Mouse (Mus musculus): ENCODE results near the gene Tnc. TPM values are rescaled to one million over a fixed set of nuclear protein-coding genes. Genes with fewer than 3 reads are reported as not detected.

Gene Tnc
- polyA plus RNA-seq, 1 experiment from 2014 or later: 16.3 TPM

DNA sequence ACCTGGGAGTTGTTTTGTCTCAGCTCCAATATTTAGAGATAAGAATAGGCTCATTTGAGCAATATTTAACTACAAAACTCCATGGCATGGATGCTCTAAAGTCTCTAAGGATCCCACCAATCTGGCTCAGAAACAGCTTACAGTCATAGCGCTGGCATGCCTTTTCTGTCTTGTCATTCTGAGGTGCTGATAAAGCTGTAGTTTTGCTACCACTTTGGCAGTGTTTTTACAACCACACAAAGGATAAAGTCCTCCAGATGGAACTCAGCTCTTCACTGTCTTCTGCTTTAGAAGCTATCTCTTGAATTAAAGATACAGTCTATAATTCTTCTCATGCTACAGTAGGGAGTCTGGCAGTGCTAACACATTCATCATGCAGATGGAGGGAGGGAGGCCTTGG is 56.6 kb downstream of the Tnc start:
- no peaks in the 10 kb centered on the region for H3K9me3 ChIP-seq (replicated peaks)
- H3K4me1 ChIP-seq (replicated peaks): peaks cover 12% of the 10 kb centered on the region
- no peaks in the 10 kb centered on the region for H3K36me3 ChIP-seq
- WGBS: 64% methylated on average over 1 of the region's 1 CpGs
- H3K9ac ChIP-seq: no peak overlapping the region
- no peak for ATAC-seq (replicated peaks; ENCODE audit: insufficient number of reproducible peaks, insufficient read depth, low FRiP score, low read depth)
- H3K4me2 ChIP-seq: no peak overlapping the region
- no peaks in the 10 kb centered on the region for H3K27me3 ChIP-seq
- H3K4me3 ChIP-seq: no peak overlapping the region
- no peak overlapping the region for H3K27ac ChIP-seq

DNA sequence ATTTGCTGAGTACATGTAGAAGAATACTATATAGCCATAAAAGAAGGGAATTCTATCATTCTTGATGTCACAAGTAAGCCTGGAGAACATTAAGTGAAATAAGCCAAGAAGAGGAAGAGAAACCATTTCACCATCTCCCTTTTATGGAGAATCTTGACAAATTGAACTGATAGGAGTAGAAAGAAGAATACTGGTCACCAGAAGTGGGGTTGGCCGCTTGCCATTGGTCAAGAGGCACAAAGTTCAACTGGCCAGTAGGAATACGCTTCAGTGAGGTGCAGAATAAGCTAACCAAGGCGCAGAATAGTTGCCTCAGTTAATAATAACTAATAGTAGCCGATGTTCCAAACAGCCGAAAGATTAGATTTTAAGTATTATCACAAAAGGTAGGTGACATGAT is 58.7 kb downstream of the Tnc start:
- no peak overlapping the region for H3K4me2 ChIP-seq
- H3K4me1 ChIP-seq (replicated peaks): no peaks in the 10 kb centered on the region; the same call in 1 of the 2 replicates
- no peak overlapping the region for H3K9ac ChIP-seq
- 90% methylated on average over 5 of the region's 5 CpGs for WGBS
- no peaks in the 10 kb centered on the region for H3K9me3 ChIP-seq (replicated peaks)
- no peak overlapping the region for H3K27ac ChIP-seq
- ATAC-seq (replicated peaks; ENCODE audit: insufficient number of reproducible peaks, insufficient read depth, low FRiP score, low read depth): no peak
- H3K27me3 ChIP-seq: no peaks in the 10 kb centered on the region
- H3K36me3 ChIP-seq: no peaks in the 10 kb centered on the region
- no peak overlapping the region for H3K4me3 ChIP-seq

DNA sequence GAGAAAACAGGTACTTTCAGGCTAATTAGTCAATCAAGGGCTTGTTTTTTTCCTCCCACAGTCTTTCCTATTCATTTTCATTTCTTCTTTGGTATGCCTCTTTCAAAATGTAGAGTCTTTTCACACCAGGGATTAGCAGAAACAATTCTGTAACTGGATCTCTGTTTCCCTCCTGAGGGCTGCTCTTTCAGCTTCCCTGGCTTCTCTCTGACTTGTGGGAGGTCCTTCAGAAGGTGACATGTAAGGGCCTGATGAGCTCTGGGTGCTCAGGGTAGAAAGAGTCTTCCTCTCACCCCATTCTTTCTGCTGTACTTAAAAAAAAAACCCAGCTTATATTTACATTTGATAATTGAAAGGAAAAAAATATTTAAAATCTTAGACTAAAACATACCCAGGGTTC is 60.2 kb downstream of the Tnc start:
- no peak overlapping the region for H3K4me2 ChIP-seq
- H3K9me3 ChIP-seq (replicated peaks): no peaks in the 10 kb centered on the region
- no peaks in the 10 kb centered on the region for H3K27me3 ChIP-seq
- no peak overlapping the region for H3K4me3 ChIP-seq
- H3K9ac ChIP-seq: no peak overlapping the region
- no peaks in the 10 kb centered on the region; the same call in none of the 2 replicates for H3K4me1 ChIP-seq (replicated peaks)
- no peak overlapping the region for H3K27ac ChIP-seq
- H3K36me3 ChIP-seq: no peaks in the 10 kb centered on the region; the same call in 1 of the 2 replicates
- no peak for ATAC-seq (replicated peaks; ENCODE audit: insufficient number of reproducible peaks, insufficient read depth, low FRiP score, low read depth)

DNA sequence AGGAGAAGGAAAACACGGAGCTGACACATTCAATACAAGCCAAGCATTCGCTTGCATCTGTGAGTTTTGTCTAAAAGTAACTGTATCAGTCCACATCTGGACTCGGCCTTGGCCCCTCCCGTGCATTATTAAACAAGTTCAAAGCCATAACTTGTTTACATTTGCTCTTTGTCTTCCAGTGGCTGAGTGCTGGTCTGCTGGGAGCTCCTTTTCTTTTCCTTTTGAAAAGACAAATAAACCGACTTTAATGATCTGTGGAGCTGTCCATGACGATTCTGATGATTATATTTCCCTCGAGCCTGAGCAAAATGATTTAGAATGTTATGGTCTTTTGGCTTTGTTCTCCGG is 63.7 kb downstream of the Tnc start:
- no peaks in the 10 kb centered on the region; the same call in none of the 2 replicates for H3K4me1 ChIP-seq (replicated peaks)
- H3K27me3 ChIP-seq: no peaks in the 10 kb centered on the region
- no peak overlapping the region for H3K4me3 ChIP-seq
- H3K9me3 ChIP-seq (replicated peaks): no peaks in the 10 kb centered on the region
- no peak overlapping the region for H3K4me2 ChIP-seq
- no peak overlapping the region for H3K9ac ChIP-seq
- no peaks in the 10 kb centered on the region; the same call in 1 of the 2 replicates for H3K36me3 ChIP-seq
- 59% methylated on average over 8 of the region's 8 CpGs for WGBS
- ATAC-seq (replicated peaks; ENCODE audit: insufficient number of reproducible peaks, insufficient read depth, low FRiP score, low read depth): no peak
- H3K27ac ChIP-seq: no peak overlapping the region

DNA sequence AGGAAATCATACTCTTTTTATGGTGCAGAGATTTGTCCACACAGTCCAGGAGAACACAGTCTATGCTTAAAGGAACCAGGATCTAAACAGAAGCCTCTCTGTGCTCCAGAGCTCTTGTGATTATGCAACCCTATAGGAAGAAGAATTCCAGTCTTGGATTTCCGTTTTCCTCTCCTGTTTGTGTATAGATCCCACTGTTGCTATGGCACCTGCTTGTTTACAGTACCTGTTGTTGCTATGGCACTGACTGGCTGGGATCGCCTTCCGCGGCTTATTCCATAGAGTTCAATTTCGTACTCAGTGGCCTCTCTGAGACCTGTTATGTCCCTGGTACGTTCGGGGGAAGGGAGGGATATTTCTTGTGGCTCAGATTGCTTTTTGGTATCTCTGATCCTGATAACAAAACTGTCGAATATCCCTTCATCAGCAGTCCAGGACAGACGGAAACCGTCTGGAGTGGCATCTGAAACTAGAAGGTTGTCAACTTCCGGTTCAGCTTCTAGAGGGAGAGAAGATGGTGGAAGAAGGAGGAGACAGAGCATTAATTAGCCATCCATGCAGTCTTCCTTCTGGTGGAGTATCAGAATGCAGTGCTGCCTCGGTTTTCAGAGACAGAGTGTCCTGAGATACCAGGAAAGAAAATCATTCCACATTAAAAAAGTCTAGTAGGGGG is 64.3 kb downstream of the Tnc start:
- ATAC-seq (replicated peaks; ENCODE audit: insufficient number of reproducible peaks, insufficient read depth, low FRiP score, low read depth): no peak
- Histone ChIP-seq H3K4me1 (replicated peaks) (no peaks in the 10 kb centered on the region; the same call in none of the 2 replicates), H3K9me3 (replicated peaks) (no peaks in the 10 kb centered on the region), H3K9ac (no peak overlapping the region), H3K4me2 (no peak overlapping the region), H3K27me3 (no peaks in the 10 kb centered on the region), H3K4me3 (no peak overlapping the region), H3K27ac (no peak overlapping the region), H3K36me3 (no peaks in the 10 kb centered on the region; the same call in 1 of the 2 replicates)
- WGBS: 61% methylated on average over 12 of the region's 12 CpGs

DNA sequence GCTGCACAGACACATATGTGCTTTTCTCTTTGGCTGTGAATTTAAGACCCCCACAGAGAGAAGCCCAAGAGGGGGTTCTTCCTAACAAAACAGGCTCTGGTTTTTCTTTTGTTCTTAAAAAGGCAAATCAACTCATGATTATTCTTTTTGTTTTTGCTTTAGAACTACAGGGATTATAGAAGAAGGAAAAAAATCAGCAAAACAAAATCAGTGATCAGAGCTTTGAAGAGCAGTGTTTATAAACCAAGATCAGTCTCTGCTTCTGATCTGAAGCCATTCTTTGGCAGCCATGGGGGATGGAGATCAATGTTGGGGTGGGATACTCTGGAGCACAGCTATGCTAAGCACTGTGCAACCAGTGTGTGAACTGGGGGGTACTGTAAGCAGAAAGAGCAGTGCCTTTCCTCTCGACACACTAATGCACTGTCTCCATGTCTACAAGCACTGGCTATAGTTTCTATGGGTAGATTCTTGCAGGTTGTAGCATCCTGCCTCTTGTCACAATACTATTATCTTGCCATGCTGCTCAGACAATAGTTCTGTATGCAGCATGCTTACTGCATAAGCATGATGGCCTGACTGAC is 66.5 kb downstream of the Tnc start:
- ATAC-seq (replicated peaks; ENCODE audit: insufficient number of reproducible peaks, insufficient read depth, low FRiP score, low read depth): no peak
- Histone ChIP-seq H3K36me3 (no peaks in the 10 kb centered on the region; the same call in 1 of the 2 replicates), H3K4me2 (no peak overlapping the region), H3K4me1 (replicated peaks) (no peaks in the 10 kb centered on the region; the same call in 1 of the 2 replicates), H3K27me3 (no peaks in the 10 kb centered on the region), H3K9me3 (replicated peaks) (no peaks in the 10 kb centered on the region), H3K9ac (no peak overlapping the region), H3K4me3 (no peak overlapping the region), H3K27ac (no peak overlapping the region)
- WGBS: 89% methylated on average over 1 of the region's 1 CpGs

DNA sequence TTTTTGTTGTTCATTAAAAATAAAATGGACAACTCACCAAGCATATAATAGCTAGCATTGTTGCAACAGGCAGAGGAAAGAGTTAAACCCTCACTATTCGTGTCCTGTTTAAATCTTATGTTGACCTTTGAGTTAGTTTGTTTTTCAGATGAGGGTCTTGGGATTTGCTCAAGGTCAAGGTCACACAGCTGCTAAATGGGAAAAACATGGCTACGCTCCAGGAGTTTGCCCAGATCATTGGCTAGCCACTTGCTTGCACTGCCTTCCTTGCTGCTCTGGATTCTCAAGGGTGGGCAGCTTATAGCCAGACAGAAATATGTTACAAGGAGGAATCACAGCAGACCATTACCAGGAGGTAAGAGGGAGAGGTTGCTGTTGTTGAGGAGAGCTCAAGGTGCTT is 67.2 kb downstream of the Tnc start:
- no peaks in the 10 kb centered on the region; the same call in 1 of the 2 replicates for H3K36me3 ChIP-seq
- no peak overlapping the region for H3K27ac ChIP-seq
- 51% methylated on average over 2 of the region's 2 CpGs for WGBS
- ATAC-seq (replicated peaks; ENCODE audit: insufficient number of reproducible peaks, insufficient read depth, low FRiP score, low read depth): no peak
- no peak overlapping the region for H3K4me3 ChIP-seq
- H3K9ac ChIP-seq: no peak overlapping the region
- no peaks in the 10 kb centered on the region; the same call in 1 of the 2 replicates for H3K4me1 ChIP-seq (replicated peaks)
- H3K9me3 ChIP-seq (replicated peaks): no peaks in the 10 kb centered on the region
- H3K27me3 ChIP-seq: no peaks in the 10 kb centered on the region
- H3K4me2 ChIP-seq: no peak overlapping the region

DNA sequence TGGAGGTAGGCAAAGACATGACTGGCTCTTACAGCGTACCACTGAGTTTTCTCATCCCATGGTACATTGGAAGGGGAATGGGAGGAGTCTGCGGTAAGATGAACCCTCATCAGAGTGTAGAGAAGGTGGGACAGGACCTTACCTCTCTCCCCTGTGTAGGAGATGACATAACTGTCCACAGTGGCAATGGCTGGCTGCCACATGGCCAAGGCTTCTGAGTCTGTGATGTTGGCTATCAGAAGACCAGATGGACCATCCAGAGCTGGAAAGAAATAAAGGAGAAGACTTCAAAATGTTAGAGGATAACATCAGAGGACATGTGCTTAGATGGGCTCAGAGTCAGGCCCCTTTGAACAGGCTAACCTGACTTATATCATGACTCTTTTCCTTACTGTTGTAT is 74.3 kb downstream of the Tnc start:
- H3K4me3 ChIP-seq: no peak overlapping the region
- no peaks in the 10 kb centered on the region for H3K36me3 ChIP-seq
- H3K27me3 ChIP-seq: no peaks in the 10 kb centered on the region
- no peak overlapping the region for H3K9ac ChIP-seq
- no peak overlapping the region for H3K27ac ChIP-seq
- H3K4me2 ChIP-seq: no peak overlapping the region
- ATAC-seq (replicated peaks; ENCODE audit: insufficient number of reproducible peaks, insufficient read depth, low FRiP score, low read depth): no peak
- H3K4me1 ChIP-seq (replicated peaks): no peaks in the 10 kb centered on the region
- 81% methylated on average over 2 of the region's 2 CpGs for WGBS
- no peaks in the 10 kb centered on the region for H3K9me3 ChIP-seq (replicated peaks)

DNA sequence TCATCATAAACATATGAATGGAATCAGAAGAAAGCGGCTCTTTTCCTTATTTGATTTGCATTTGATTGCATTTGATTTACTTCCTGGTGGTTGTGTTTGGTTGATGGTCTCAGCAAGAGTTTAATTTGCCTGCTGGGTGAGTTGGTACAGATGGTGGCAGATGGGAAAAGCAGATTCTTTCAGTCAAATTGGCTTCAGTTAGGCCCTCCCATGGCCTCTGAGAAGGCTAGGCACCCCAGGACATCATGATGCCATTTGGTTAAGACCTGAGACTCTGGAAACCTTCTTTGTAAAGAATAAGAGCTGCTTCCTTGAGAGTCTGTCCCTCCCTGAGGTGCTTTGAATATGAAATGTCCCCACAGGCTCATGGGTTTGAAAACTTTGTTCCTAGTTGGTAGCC is 75.1 kb downstream of the Tnc start:
- no peaks in the 10 kb centered on the region for H3K27me3 ChIP-seq
- no peak overlapping the region for H3K27ac ChIP-seq
- no peak overlapping the region for H3K4me2 ChIP-seq
- H3K9me3 ChIP-seq (replicated peaks): no peaks in the 10 kb centered on the region
- no peak for ATAC-seq (replicated peaks; ENCODE audit: insufficient number of reproducible peaks, insufficient read depth, low FRiP score, low read depth)
- H3K9ac ChIP-seq: no peak overlapping the region
- H3K4me1 ChIP-seq (replicated peaks): no peaks in the 10 kb centered on the region
- 64% methylated on average over 1 of the region's 1 CpGs for WGBS
- no peaks in the 10 kb centered on the region for H3K36me3 ChIP-seq
- no peak overlapping the region for H3K4me3 ChIP-seq

DNA sequence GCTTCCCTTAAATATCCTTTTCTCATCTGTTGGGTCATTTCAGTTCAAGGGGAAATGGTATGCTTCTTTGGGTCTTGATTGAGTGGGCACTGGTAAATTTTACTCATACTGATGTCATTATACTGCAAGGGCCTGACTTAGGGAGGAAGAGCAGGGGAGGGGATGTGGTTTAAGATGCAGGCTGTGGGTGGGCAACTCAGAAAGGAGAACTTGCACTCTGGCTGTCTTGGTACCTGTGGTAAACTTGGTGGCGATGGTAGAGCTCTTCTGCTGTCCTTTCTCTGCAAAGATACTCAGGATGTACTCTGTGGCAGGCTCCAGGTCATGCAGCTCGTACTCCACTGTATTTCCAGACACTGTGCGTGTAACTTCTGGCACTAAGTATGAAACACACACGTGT is 75.9 kb downstream of the Tnc start:
- 68% methylated on average over 4 of the region's 4 CpGs for WGBS

DNA sequence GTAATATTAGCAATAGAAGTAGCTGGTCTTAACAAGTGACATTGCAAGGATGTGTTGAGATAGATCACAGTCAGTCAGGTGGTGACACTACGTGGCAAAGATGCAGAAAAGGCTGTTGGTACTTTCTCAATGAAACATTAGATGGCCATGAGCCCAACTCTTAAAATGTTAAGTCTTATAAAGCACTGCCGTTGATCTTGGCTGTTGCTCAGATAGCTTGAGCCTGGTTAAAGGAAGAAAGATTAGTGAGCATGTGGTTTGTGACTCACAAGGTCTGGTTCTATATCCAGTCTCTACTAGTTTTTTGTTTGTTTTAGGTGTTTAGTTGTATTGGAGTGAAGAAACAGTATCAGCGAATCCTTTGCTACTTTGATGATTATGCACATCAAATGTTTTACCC is 76.9 kb downstream of the Tnc start:
- H3K4me1 ChIP-seq (replicated peaks): no peaks in the 10 kb centered on the region
- H3K4me3 ChIP-seq: no peak overlapping the region
- no peak overlapping the region for H3K9ac ChIP-seq
- H3K27ac ChIP-seq: no peak overlapping the region
- H3K9me3 ChIP-seq (replicated peaks): no peaks in the 10 kb centered on the region
- H3K36me3 ChIP-seq: no peaks in the 10 kb centered on the region
- no peak overlapping the region for H3K4me2 ChIP-seq
- 72% methylated on average over 3 of the region's 3 CpGs for WGBS
- no peak for ATAC-seq (replicated peaks; ENCODE audit: insufficient number of reproducible peaks, insufficient read depth, low FRiP score, low read depth)
- no peaks in the 10 kb centered on the region for H3K27me3 ChIP-seq

More for the DNA sequence above, 75.9 kb downstream of the Tnc start:
- no peak overlapping the region for H3K4me2 ChIP-seq
- H3K36me3 ChIP-seq: no peaks in the 10 kb centered on the region
- H3K9me3 ChIP-seq (replicated peaks): no peaks in the 10 kb centered on the region
- no peak overlapping the region for H3K27ac ChIP-seq
- ATAC-seq (replicated peaks; ENCODE audit: insufficient number of reproducible peaks, insufficient read depth, low FRiP score, low read depth): no peak
- H3K27me3 ChIP-seq: no peaks in the 10 kb centered on the region
- no peaks in the 10 kb centered on the region for H3K4me1 ChIP-seq (replicated peaks)
- no peak overlapping the region for H3K9ac ChIP-seq
- H3K4me3 ChIP-seq: no peak overlapping the region

DNA sequence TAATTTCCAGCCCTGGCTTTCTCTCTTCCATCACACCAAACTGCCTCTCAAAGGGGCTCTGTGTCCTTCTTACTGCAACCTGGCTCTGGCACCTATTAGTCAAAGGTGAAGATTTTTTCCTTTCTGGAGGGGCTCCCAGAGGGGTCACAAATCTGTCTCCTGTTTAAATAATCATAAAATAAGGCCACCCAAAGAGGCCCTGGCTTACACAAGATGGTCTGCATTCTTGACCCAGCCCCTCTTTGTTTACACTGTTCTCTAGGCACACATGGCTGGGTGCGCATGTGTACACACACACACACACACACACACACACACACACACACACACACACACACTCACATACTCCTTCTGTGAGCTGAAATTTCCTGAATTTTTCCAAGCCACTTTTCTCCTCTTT is 83.4 kb downstream of the Tnc start:
- H3K9ac ChIP-seq: no peak overlapping the region
- no peaks in the 10 kb centered on the region for H3K9me3 ChIP-seq (replicated peaks)
- no peak overlapping the region for H3K4me2 ChIP-seq
- no peak overlapping the region for H3K27ac ChIP-seq
- no peaks in the 10 kb centered on the region for H3K4me1 ChIP-seq (replicated peaks)
- no peak for ATAC-seq (replicated peaks; ENCODE audit: insufficient number of reproducible peaks, insufficient read depth, low FRiP score, low read depth)
- no peak overlapping the region for H3K4me3 ChIP-seq
- 88% methylated on average over 1 of the region's 1 CpGs for WGBS
- H3K36me3 ChIP-seq: no peaks in the 10 kb centered on the region
- H3K27me3 ChIP-seq: no peaks in the 10 kb centered on the region
